Comparison of ENCODE assay signal across 7 mouse cellular contexts in the genomic region with DNA sequence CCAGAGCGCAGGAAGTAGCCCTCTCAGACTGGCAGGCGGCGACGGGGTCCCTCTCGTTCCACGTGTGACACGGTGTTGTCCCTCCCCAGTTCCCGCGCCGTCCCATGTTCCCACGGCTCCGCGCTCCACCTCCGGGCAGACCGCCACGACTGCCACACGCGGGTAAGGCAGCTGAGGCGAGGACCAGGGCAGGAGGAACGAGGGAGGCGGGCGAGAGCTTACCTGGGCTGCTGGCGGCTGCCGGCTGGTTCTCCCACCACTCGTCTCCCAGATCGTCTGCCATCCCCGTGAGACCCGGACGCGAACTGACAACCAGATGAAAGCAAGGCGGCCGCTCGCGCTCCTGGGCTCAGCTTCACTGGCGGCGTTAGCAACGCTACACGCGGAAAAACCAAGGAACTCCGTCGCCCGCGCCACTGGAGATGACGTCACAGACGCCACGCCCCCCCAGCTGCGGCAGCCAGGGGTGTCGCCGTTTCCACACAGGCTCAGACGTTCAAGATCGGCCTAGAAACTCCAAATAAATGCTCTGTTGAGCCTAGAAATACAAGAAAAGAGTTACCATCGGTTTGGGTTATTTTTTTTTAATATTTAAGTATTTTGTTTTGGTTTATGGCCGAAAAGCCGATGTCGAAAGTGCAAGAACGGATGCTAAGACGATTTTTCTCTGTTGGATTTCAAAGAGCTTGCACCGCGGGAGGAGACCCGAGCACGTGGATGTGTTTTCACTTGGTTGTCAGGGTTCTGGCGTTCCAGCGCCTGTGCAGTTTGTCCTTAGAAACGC. TPM values are rescaled to one million over a fixed set of nuclear protein-coding genes. Genes with fewer than 3 reads are reported as not detected.
A peak's percentile ranks its signal among the peaks of the same experiment; 100 is the strongest.
DNase-seq lines count a peak whose midpoint lies in the region; ATAC-seq and TF ChIP-seq lines count a peak whose summit lies in the region.

A gene (minus strand): TSS at position 421 of the 784 bp plus-strand sequence.

- no peaks in the 10 kb centered on the region for H3K9me3 ChIP-seq in intestine, postnatal 0 days (ENCODE audit: control insufficient read depth)
- no peaks in the 10 kb centered on the region for H3K9me3 ChIP-seq in midbrain, embryonic 12.5 days

- 0 out of 2 replicates have a peak within 1 kb of the TSS, but pooled peaks have one; percentile 15 for H3K27ac ChIP-seq in intestine, postnatal 0 days (ENCODE audit: low read depth, low read length)
- no peak within 1 kb of the TSS; the same call in 1 of the 2 replicates for H3K27ac ChIP-seq in midbrain, embryonic 12.5 days (replicated peaks)
- H3K27ac ChIP-seq in small intestine, adult 2 months (ENCODE audit: insufficient read depth, low read depth, low read length), result no peak within 1 kb of the TSS

- H3K9ac ChIP-seq in intestine, postnatal 0 days (ENCODE audit: low read depth, low read length), result peak within 1 kb of the TSS; percentile 71
- peak within 1 kb of the TSS; percentile 71 for H3K9ac ChIP-seq in midbrain, embryonic 12.5 days (replicated peaks)

- no peaks in the 10 kb centered on the region for H3K27me3 ChIP-seq in intestine, postnatal 0 days (replicated peaks; ENCODE audit: control insufficient read depth, insufficient read depth, low read length)
- no peaks in the 10 kb centered on the region for H3K27me3 ChIP-seq in midbrain, embryonic 12.5 days
- H3K27me3 ChIP-seq in small intestine, adult 2 months (ENCODE audit: control insufficient read depth, insufficient read depth, low read length), result no peaks in the 10 kb centered on the region

- H3K4me3 ChIP-seq in intestine, postnatal 0 days (ENCODE audit: low read depth, low read length), result peak within 1 kb of the TSS; percentile 95
- H3K4me3 ChIP-seq in midbrain, embryonic 12.5 days, result peak within 1 kb of the TSS; percentile 85
- H3K4me3 ChIP-seq in small intestine, adult 2 months (ENCODE audit: low read depth, low read length), result peak within 1 kb of the TSS; percentile 76

- no peaks in the 10 kb centered on the region for H3K36me3 ChIP-seq in intestine, postnatal 0 days (ENCODE audit: control insufficient read depth, insufficient read depth)
- no peaks in the 10 kb centered on the region for H3K36me3 ChIP-seq in midbrain, embryonic 12.5 days
- no peaks in the 10 kb centered on the region for H3K36me3 ChIP-seq in small intestine, adult 2 months (ENCODE audit: control insufficient read depth, insufficient read depth, low read length)

- DNase-seq in adrenal gland, adult 8-10 months, result peak; percentile 67
- peak; percentile 91 for DNase-seq in embryo, embryonic 9.5 days (ENCODE audit: extremely low spot score)
- DNase-seq in gastrocnemius, postnatal 4 days (ENCODE audit: low spot score in 2 of 2), result peak; percentile 78 to 87
- peak; percentile 82 for DNase-seq in left cerebral cortex, postnatal 4 days

- 0 out of 2 replicates have a peak, but pooled peaks have one; percentile 30 for TF ChIP-seq POLR2A in small intestine, adult 2 months (IDR thresholded peaks at IDR 0.05; ENCODE audit: low read depth, low read length)

- WGBS in intestine, postnatal 0 days, result under 1% methylated on average over 64 of the region's 64 CpGs
- under 1% methylated on average over 64 of the region's 64 CpGs for WGBS in midbrain, embryonic 12.5 days
- under 1% methylated on average over 64 of the region's 64 CpGs for WGBS in small intestine, adult 2 months

- H3K4me2 ChIP-seq in intestine, postnatal 0 days (replicated peaks; ENCODE audit: low read depth), result peak within 1 kb of the TSS; percentile 92
- H3K4me2 ChIP-seq in midbrain, embryonic 12.5 days (replicated peaks), result peak within 1 kb of the TSS; percentile 84

- peak; percentile 93 for ATAC-seq in intestine, postnatal 0 days
- ATAC-seq in midbrain, embryonic 12.5 days (ENCODE audit: low FRiP score, low read depth), result peak; percentile 94

- no peak for TF ChIP-seq CTCF in intestine, postnatal 0 days (IDR thresholded peaks at IDR 0.05; ENCODE audit: low read depth)
- TF ChIP-seq CTCF in small intestine, adult 2 months (IDR thresholded peaks at IDR 0.05; ENCODE audit: extremely low read depth, insufficient read length, insufficient replicate concordance, low read depth, low read length), result no peak

- intact Hi-C loops in left cerebral cortex, postnatal 4 days (cut with DNase I), result no loop called here

- 0 out of 2 replicates have a peak, but pooled peaks cover 5% of the 10 kb centered on the region for H3K4me1 ChIP-seq in intestine, postnatal 0 days (replicated peaks; ENCODE audit: control insufficient read depth, insufficient read depth, low read length)
- H3K4me1 ChIP-seq in midbrain, embryonic 12.5 days, result peaks cover 4% of the 10 kb centered on the region
- H3K4me1 ChIP-seq in small intestine, adult 2 months (ENCODE audit: control insufficient read depth, insufficient read depth, insufficient read length, low read length), result peaks cover 5% of the 10 kb centered on the region; the same call in 1 of the 2 replicates

RNA-seq across cellular contexts. Expression of the gene that starts here (rescaled TPM):
- 10 to 100 TPM; 16.6 to 25.6 (median 17.6) TPM for total RNA-seq in adrenal gland, adult 8-10 months (2022)
- 10 to 100 TPM; 16.6 to 18.9 TPM for total RNA-seq in gastrocnemius, postnatal 4 days (2021)
- polyA plus RNA-seq in intestine, postnatal 0 days (2015; fragmentation: Nextera tagmentation; extraction: Ambion mirVana), result 19.1 and 19.9 TPM in 2 replicates
- total RNA-seq in left cerebral cortex, postnatal 4 days (2021), result 10 to 100 TPM; 16.4 to 17.0 TPM
- polyA plus RNA-seq in midbrain, embryonic 12.5 days (2016; fragmentation: Nextera tagmentation; extraction: Ambion mirVana), result 39.8 and 47.9 TPM in 2 replicates
- 1.7 and 2.6 TPM in 2 replicates for polyA plus RNA-seq in small intestine, adult 2 months (2012; rRNA removed)
